Mouse (Mus musculus): ENCODE measurements around the gene Sap30l. TPM values are rescaled to one million over a fixed set of nuclear protein-coding genes. Genes with fewer than 3 reads are reported as not detected.
"Not testable (repeated sequence)": the region's sequence is repeated elsewhere in the genome, so short reads cannot be mapped to it uniquely, and the experiment has no call there.

Gene Sap30l
- polyA plus RNA-seq, 1 experiment, result 19.8 TPM

DNA sequence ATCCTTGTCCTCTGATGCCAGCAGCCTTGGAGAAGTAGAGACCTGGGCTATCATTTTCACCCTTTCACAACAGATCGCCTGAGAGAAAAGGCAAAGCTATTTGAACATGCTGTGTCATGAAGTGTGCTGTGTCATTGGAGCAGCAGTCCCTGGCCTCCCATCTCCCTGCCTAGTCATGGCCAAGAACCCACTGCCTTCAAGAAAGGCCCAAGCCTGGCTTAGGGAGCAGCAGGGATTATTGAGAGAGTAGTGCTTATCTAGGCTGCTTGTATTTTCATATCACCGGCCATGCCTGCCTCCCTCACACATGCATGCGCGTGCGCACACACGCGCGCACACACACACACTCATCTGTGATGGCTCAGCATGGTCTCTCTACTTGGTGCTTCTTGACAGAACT, 10.8 kb downstream of the Sap30l start:
- Histone ChIP-seq H3K36me3 (ENCODE audit: control insufficient read depth, insufficient read depth, low read length, poor library complexity, severe bottlenecking) (no peaks in the 10 kb centered on the region), H3K4me1 (ENCODE audit: control insufficient read depth, insufficient read depth, low read length) (peaks cover 2% of the 10 kb centered on the region), H3K9ac (ENCODE audit: low read depth, poor library complexity, severe bottlenecking) (no peak overlapping the region), H3K9me3 (replicated peaks; ENCODE audit: control insufficient read depth, insufficient read depth, low read length, poor library complexity, severe bottlenecking) (no peaks in the 10 kb centered on the region), H3K27ac (ENCODE audit: insufficient read depth, low read length) (no peak overlapping the region), H3K4me3 (ENCODE audit: low read depth, low read length) (no peak overlapping the region), H3K27me3 (ENCODE audit: control insufficient read depth, insufficient read depth, low read length, poor library complexity, severe bottlenecking) (no peaks in the 10 kb centered on the region)
- TF ChIP-seq EP300 (IDR thresholded peaks at IDR 0.05; ENCODE audit: insufficient read depth, low read depth, low read length) (no peak), CTCF (IDR thresholded peaks at IDR 0.05; ENCODE audit: low read depth, low read length) (no peak), POLR2A (IDR thresholded peaks at IDR 0.05; ENCODE audit: insufficient read depth, low read length) (no peak)

DNA sequence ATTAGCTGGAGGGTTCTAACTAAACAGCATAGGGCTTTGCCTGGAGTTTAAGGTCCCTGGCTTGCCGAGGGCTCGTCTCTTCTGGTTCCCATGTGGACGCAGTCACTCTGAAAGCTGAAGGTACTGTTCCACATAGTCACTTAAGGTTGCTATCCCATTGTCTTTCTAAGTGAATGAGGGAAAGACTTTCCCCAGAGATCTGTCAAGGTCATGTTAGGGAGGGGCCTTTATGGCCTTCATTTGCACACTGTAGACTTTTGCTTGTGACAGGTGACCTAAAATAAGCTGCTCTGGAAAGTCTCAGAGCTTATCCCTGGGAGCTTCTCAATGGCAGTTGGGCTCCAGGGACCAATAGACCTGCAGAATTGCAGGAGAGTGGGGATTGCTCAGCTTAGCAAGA, 12.2 kb downstream of the Sap30l start:
- no peak for TF ChIP-seq CTCF (IDR thresholded peaks at IDR 0.05; ENCODE audit: low read depth, low read length)
- TF ChIP-seq POLR2A (IDR thresholded peaks at IDR 0.05; ENCODE audit: insufficient read depth, low read length), result no peak
- no peak for TF ChIP-seq EP300 (IDR thresholded peaks at IDR 0.05; ENCODE audit: insufficient read depth, low read depth, low read length)
- Histone ChIP-seq H3K27me3 (ENCODE audit: control insufficient read depth, insufficient read depth, low read length, poor library complexity, severe bottlenecking) (no peaks in the 10 kb centered on the region), H3K27ac (ENCODE audit: insufficient read depth, low read length) (no peak overlapping the region), H3K4me3 (ENCODE audit: low read depth, low read length) (no peak overlapping the region), H3K9ac (ENCODE audit: low read depth, poor library complexity, severe bottlenecking) (no peak overlapping the region), H3K36me3 (ENCODE audit: control insufficient read depth, insufficient read depth, low read length, poor library complexity, severe bottlenecking) (no peaks in the 10 kb centered on the region), H3K4me1 (ENCODE audit: control insufficient read depth, insufficient read depth, low read length) (peaks cover 2% of the 10 kb centered on the region), H3K9me3 (replicated peaks; ENCODE audit: control insufficient read depth, insufficient read depth, low read length, poor library complexity, severe bottlenecking) (no peaks in the 10 kb centered on the region)

DNA sequence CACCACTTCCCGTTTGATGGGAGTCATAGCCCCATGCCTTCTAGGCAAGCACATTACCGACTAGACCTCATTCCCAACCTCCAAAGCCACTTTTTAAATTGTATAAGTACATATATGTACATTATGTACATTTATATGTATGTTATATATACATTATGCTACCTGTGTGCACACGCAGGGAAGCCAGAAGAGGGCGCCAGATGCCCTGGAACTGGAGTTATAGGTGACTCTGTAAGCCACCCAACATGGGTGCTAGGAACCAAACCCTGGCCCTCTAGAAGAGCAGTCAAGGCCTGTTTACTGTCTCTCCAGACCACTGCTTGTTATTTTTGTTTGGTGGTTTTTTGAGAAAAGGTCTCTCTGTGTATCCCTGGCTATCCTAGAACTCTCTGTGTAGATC, 16.8 kb downstream of the Sap30l start:
- TF ChIP-seq CTCF (IDR thresholded peaks at IDR 0.05; ENCODE audit: low read depth, low read length), result peak; percentile 69
- TF ChIP-seq POLR2A (IDR thresholded peaks at IDR 0.05; ENCODE audit: insufficient read depth, low read length), result no peak
- no peaks in the 10 kb centered on the region for H3K27me3 ChIP-seq (ENCODE audit: control insufficient read depth, insufficient read depth, low read length, poor library complexity, severe bottlenecking)
- H3K27ac ChIP-seq (ENCODE audit: insufficient read depth, low read length), result no peak overlapping the region
- H3K9ac ChIP-seq (ENCODE audit: low read depth, poor library complexity, severe bottlenecking), result no peak overlapping the region
- H3K4me3 ChIP-seq (ENCODE audit: low read depth, low read length), result no peak overlapping the region
- H3K4me1 ChIP-seq (ENCODE audit: control insufficient read depth, insufficient read depth, low read length), result peaks cover 2% of the 10 kb centered on the region
- H3K9me3 ChIP-seq (replicated peaks; ENCODE audit: control insufficient read depth, insufficient read depth, low read length, poor library complexity, severe bottlenecking), result no peaks in the 10 kb centered on the region
- no peaks in the 10 kb centered on the region for H3K36me3 ChIP-seq (ENCODE audit: control insufficient read depth, insufficient read depth, low read length, poor library complexity, severe bottlenecking)

DNA sequence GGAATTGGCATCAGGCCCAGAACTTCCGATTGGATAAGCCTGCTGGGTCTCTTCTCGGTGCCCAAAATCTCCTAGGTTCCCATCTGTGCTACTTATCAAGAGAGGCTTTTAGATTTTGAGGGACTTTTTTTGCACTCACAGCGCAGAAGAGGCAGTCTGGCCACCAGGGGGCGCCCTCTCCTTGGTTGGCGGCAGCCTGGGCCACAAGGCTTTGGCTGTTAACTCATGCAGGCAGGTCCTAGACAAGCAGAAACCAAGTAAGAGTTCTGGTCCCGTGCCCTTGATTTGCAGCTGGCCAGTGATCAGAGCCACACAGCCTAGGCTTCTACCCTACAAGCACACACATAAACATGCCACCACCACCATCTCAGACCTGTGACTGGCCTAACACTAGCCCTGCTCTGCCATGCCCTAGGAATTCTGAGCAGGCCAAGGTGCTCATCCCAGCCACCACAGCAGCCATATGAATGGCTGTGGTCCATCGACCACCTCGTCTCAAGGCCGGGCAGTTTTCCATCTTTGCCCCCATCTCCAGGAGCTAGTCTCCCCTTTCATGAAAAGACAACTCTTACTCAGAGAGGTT, 18.7 kb downstream of the Sap30l start:
- no peak overlapping the region for H3K9ac ChIP-seq (ENCODE audit: low read depth, poor library complexity, severe bottlenecking)
- H3K27ac ChIP-seq (ENCODE audit: insufficient read depth, low read length), result no peak overlapping the region
- H3K4me1 ChIP-seq (ENCODE audit: control insufficient read depth, insufficient read depth, low read length), result peaks cover 2% of the 10 kb centered on the region
- H3K9me3 ChIP-seq (replicated peaks; ENCODE audit: control insufficient read depth, insufficient read depth, low read length, poor library complexity, severe bottlenecking), result no peaks in the 10 kb centered on the region
- TF ChIP-seq CTCF (IDR thresholded peaks at IDR 0.05; ENCODE audit: low read depth, low read length) (peak; percentile 94), EP300 (IDR thresholded peaks at IDR 0.05; ENCODE audit: insufficient read depth, low read depth, low read length) (no peak)
- no peaks in the 10 kb centered on the region for H3K27me3 ChIP-seq (ENCODE audit: control insufficient read depth, insufficient read depth, low read length, poor library complexity, severe bottlenecking)
- H3K36me3 ChIP-seq (ENCODE audit: control insufficient read depth, insufficient read depth, low read length, poor library complexity, severe bottlenecking), result no peaks in the 10 kb centered on the region
- no peak overlapping the region for H3K4me3 ChIP-seq (ENCODE audit: low read depth, low read length)

DNA sequence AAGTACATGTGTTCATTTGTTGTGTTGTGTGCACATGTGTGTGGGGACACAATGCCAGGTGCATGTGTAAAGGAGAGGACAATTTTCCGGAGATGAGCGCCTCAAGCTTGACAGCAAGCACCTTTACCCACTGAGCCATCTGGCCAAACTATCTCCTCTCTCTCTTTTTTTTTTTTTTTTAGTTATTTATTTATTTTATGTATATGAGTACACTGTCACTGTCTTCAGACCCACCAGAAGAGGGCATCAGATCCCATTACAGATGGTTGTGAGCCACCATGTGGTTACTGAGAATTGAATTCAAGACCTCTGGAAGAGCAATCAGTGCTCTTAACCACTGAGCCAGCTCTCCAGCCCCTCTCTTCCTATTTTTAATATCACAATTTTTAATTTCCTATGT, 21.7 kb downstream of the Sap30l start:
- peaks cover 15% of the 10 kb centered on the region for H3K27me3 ChIP-seq (ENCODE audit: control insufficient read depth, insufficient read depth, low read length, poor library complexity, severe bottlenecking)
- H3K4me3 ChIP-seq (ENCODE audit: low read depth, low read length); H3K4me1 ChIP-seq (ENCODE audit: control insufficient read depth, insufficient read depth, low read length); H3K9ac ChIP-seq (ENCODE audit: low read depth, poor library complexity, severe bottlenecking); H3K36me3 ChIP-seq (ENCODE audit: control insufficient read depth, insufficient read depth, low read length, poor library complexity, severe bottlenecking); H3K9me3 ChIP-seq (replicated peaks; ENCODE audit: control insufficient read depth, insufficient read depth, low read length, poor library complexity, severe bottlenecking); H3K27ac ChIP-seq (ENCODE audit: insufficient read depth, low read length): not testable (repeated sequence)

DNA sequence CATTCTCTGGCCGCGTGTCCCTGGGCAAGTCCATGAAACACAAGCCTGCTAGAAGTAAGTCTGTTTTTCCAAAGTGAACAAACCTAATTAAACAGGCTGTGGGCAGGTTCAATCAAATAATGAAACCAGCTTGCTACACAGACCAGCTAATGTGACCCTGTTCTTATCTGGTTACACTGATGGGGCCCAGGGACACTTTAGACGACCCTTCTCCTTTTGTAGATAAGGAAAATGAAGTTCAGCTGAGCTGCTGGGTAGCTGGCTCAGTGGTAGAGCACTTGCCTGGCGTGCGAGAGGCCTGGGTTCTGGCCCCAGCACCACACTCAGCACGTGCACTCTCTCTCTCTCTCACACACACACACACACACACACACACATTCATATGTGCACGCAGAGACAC, 22.3 kb downstream of the Sap30l start:
- no peak overlapping the region for H3K27ac ChIP-seq (ENCODE audit: insufficient read depth, low read length)

More for the DNA sequence above, 22.3 kb downstream of the Sap30l start:
- H3K36me3 ChIP-seq (ENCODE audit: control insufficient read depth, insufficient read depth, low read length, poor library complexity, severe bottlenecking), result no peaks in the 10 kb centered on the region
- no peak overlapping the region for H3K9ac ChIP-seq (ENCODE audit: low read depth, poor library complexity, severe bottlenecking)
- no peak overlapping the region for H3K4me3 ChIP-seq (ENCODE audit: low read depth, low read length)
- no peak for TF ChIP-seq POLR2A (IDR thresholded peaks at IDR 0.05; ENCODE audit: insufficient read depth, low read length)
- TF ChIP-seq CTCF (IDR thresholded peaks at IDR 0.05; ENCODE audit: low read depth, low read length), result no peak
- peaks cover 16% of the 10 kb centered on the region for H3K27me3 ChIP-seq (ENCODE audit: control insufficient read depth, insufficient read depth, low read length, poor library complexity, severe bottlenecking)
- peaks cover 2% of the 10 kb centered on the region for H3K4me1 ChIP-seq (ENCODE audit: control insufficient read depth, insufficient read depth, low read length)
- no peaks in the 10 kb centered on the region for H3K9me3 ChIP-seq (replicated peaks; ENCODE audit: control insufficient read depth, insufficient read depth, low read length, poor library complexity, severe bottlenecking)
